Mouse (Mus musculus): ENCODE results near the gene Acad10.
A peak's percentile ranks its signal among the peaks of the same experiment; 100 is the strongest.

- TF ChIP-seq NELFE (IDR thresholded peaks at IDR 0.05; ENCODE audit: low read depth, low read length) = no peak
- TF ChIP-seq TCF12 (IDR thresholded peaks at IDR 0.05; ENCODE audit: low read depth, low read length) = no peak; the same call in 1 of the 2 replicates
- peak; percentile 81 for TF ChIP-seq ETS1 (conservative IDR thresholded peaks at IDR 0.05; ENCODE audit: low read depth, low read length)
- TF ChIP-seq CTCF (conservative IDR thresholded peaks at IDR 0.05 in 1 of 2, IDR thresholded peaks at IDR 0.05 in 1 of 2; ENCODE audit: low read depth in 2 of 2, low read length in 2 of 2) = no peak
- TF ChIP-seq USF1 (IDR thresholded peaks at IDR 0.05; ENCODE audit: low read depth, low read length) = no peak
- no peak for TF ChIP-seq CHD2 (IDR thresholded peaks at IDR 0.05; ENCODE audit: low read length)
- TF ChIP-seq BHLHE40 (IDR thresholded peaks at IDR 0.05; ENCODE audit: low read depth, low read length) = peak; percentile 72
- no peak for TF ChIP-seq JUND (conservative IDR thresholded peaks at IDR 0.05; ENCODE audit: low read depth, low read length)
- TF ChIP-seq POLR2A (IDR thresholded peaks at IDR 0.05; ENCODE audit: low read depth, low read length) = no peak
- TF ChIP-seq MYC (IDR thresholded peaks at IDR 0.05; ENCODE audit: low read depth, low read length) = no peak
- no peak for TF ChIP-seq RAD21 (IDR thresholded peaks at IDR 0.05; ENCODE audit: low read depth, low read length)
These were observed 73.8 kb downstream of the Acad10 start for GRCm38 (mm10) chr5:121586400-121587039.

All from CH12.LX (cell line).